Mouse (Mus musculus): Measurements from ENCODE around the gene Isg20l2. TPM values are rescaled to one million over a fixed set of nuclear protein-coding genes. Genes with fewer than 3 reads are reported as not detected.
A peak's percentile ranks its signal among the peaks of the same experiment; 100 is the strongest.

Isg20l2 gene
- polyA plus RNA-seq, 1 experiment: 29.2 TPM

GRCm38 (mm10) chr3:87981894-87982835 is 52.1 kb downstream of the Isg20l2 start:
- no peak for TF ChIP-seq POLR2A (IDR thresholded peaks at IDR 0.05; ENCODE audit: borderline replicate concordance, extremely low read depth, insufficient read depth, insufficient read length, poor library complexity, severe bottlenecking)
- no peak for TF ChIP-seq CTCF (IDR thresholded peaks at IDR 0.05; ENCODE audit: borderline replicate concordance, extremely low read depth, insufficient read depth, insufficient read length)
- DNase-seq (ENCODE audit: low read depth): peak; percentile 56

GRCm38 (mm10) chr3:87982836-87983601 is 52.9 kb downstream of the Isg20l2 start:
- peak; percentile 74 for DNase-seq (ENCODE audit: low read depth)
- TF ChIP-seq POLR2A (IDR thresholded peaks at IDR 0.05; ENCODE audit: borderline replicate concordance, extremely low read depth, insufficient read depth, insufficient read length, poor library complexity, severe bottlenecking) (no peak), CTCF (IDR thresholded peaks at IDR 0.05; ENCODE audit: borderline replicate concordance, extremely low read depth, insufficient read depth, insufficient read length) (no peak)

GRCm38 (mm10) chr3:87983627-87984026 is 53.5 kb downstream of the Isg20l2 start:
- no peak for TF ChIP-seq CTCF (IDR thresholded peaks at IDR 0.05; ENCODE audit: borderline replicate concordance, extremely low read depth, insufficient read depth, insufficient read length)
- no peak for TF ChIP-seq POLR2A (IDR thresholded peaks at IDR 0.05; ENCODE audit: borderline replicate concordance, extremely low read depth, insufficient read depth, insufficient read length, poor library complexity, severe bottlenecking)

GRCm38 (mm10) chr3:87984094-87984493 is 54.0 kb downstream of the Isg20l2 start:
- no peak for DNase-seq (ENCODE audit: low read depth)
- TF ChIP-seq POLR2A (IDR thresholded peaks at IDR 0.05; ENCODE audit: borderline replicate concordance, extremely low read depth, insufficient read depth, insufficient read length, poor library complexity, severe bottlenecking) (no peak), CTCF (IDR thresholded peaks at IDR 0.05; ENCODE audit: borderline replicate concordance, extremely low read depth, insufficient read depth, insufficient read length) (no peak)

More at GRCm38 (mm10) chr3:87983627-87984026, 53.5 kb downstream of the Isg20l2 start:
- no peak for DNase-seq (ENCODE audit: low read depth)

GRCm38 (mm10) chr3:87985505-87986320 is 55.6 kb downstream of the Isg20l2 start:
- DNase-seq (ENCODE audit: low read depth): peak; percentile 74
- no peak for TF ChIP-seq CTCF (IDR thresholded peaks at IDR 0.05; ENCODE audit: borderline replicate concordance, extremely low read depth, insufficient read depth, insufficient read length)
- no peak for TF ChIP-seq POLR2A (IDR thresholded peaks at IDR 0.05; ENCODE audit: borderline replicate concordance, extremely low read depth, insufficient read depth, insufficient read length, poor library complexity, severe bottlenecking)

- TF ChIP-seq POLR2A (IDR thresholded peaks at IDR 0.05; ENCODE audit: borderline replicate concordance, extremely low read depth, insufficient read depth, insufficient read length, poor library complexity, severe bottlenecking): no peak
- peak; percentile 98 for TF ChIP-seq CTCF (IDR thresholded peaks at IDR 0.05; ENCODE audit: borderline replicate concordance, extremely low read depth, insufficient read depth, insufficient read length)
- peak; percentile 98 for DNase-seq (ENCODE audit: low read depth)
Observed at GRCm38 (mm10) chr3:87986868-87987267, 56.8 kb downstream of the Isg20l2 start.

GRCm38 (mm10) chr3:87987633-87988032 is 57.5 kb downstream of the Isg20l2 start:
- TF ChIP-seq POLR2A (IDR thresholded peaks at IDR 0.05; ENCODE audit: borderline replicate concordance, extremely low read depth, insufficient read depth, insufficient read length, poor library complexity, severe bottlenecking) (peak; percentile 68; the same call in 1 of the 2 replicates), CTCF (IDR thresholded peaks at IDR 0.05; ENCODE audit: borderline replicate concordance, extremely low read depth, insufficient read depth, insufficient read length) (no peak)
- peak; percentile 96 for DNase-seq (ENCODE audit: low read depth)

GRCm38 (mm10) chr3:87988068-87988467 is 58.0 kb downstream of the Isg20l2 start:
- TF ChIP-seq POLR2A (IDR thresholded peaks at IDR 0.05; ENCODE audit: borderline replicate concordance, extremely low read depth, insufficient read depth, insufficient read length, poor library complexity, severe bottlenecking) (no peak), CTCF (IDR thresholded peaks at IDR 0.05; ENCODE audit: borderline replicate concordance, extremely low read depth, insufficient read depth, insufficient read length) (peak; percentile 16; the same call in 1 of the 2 replicates)
- peak; percentile 59 for DNase-seq (ENCODE audit: low read depth)

GRCm38 (mm10) chr3:87989935-87990334 is 59.8 kb downstream of the Isg20l2 start:
- no peak for DNase-seq (ENCODE audit: low read depth)
- TF ChIP-seq CTCF (IDR thresholded peaks at IDR 0.05; ENCODE audit: borderline replicate concordance, extremely low read depth, insufficient read depth, insufficient read length): no peak
- no peak for TF ChIP-seq POLR2A (IDR thresholded peaks at IDR 0.05; ENCODE audit: borderline replicate concordance, extremely low read depth, insufficient read depth, insufficient read length, poor library complexity, severe bottlenecking)

Other genes with a start within 250 kb of the Isg20l2 start
- 0.34 and 1.0 TPM in 2 replicates for gene Lrrc71, start 181.7 kb upstream of the Isg20l2 start, polyA plus RNA-seq (2012; rRNA removed)
- 1.4 and 3.8 TPM in 2 replicates for gene Ntrk1, start 135.2 kb upstream of the Isg20l2 start, polyA plus RNA-seq (2012; rRNA removed)
- 1.5 and 1.7 TPM in 2 replicates for gene Insrr, start 133.4 kb upstream of the Isg20l2 start, polyA plus RNA-seq (2012; rRNA removed)
- 14.0 and 16.9 TPM in 2 replicates for gene Pear1, start 106.0 kb upstream of the Isg20l2 start, polyA plus RNA-seq (2012; rRNA removed)
- gene Sh2d2a, start 83.6 kb upstream of the Isg20l2 start, polyA plus RNA-seq (2012; rRNA removed): 0.04 TPM in 1 of 2 replicates, not detected in the other
- 51.3 and 63.9 TPM in 2 replicates for gene Prcc, start 44.7 kb upstream of the Isg20l2 start, polyA plus RNA-seq (2012; rRNA removed)
- 164 and 172 TPM in 2 replicates for gene Hdgf, start 24.0 kb upstream of the Isg20l2 start, polyA plus RNA-seq (2012; rRNA removed)
- gene Mrpl24, start 10.8 kb upstream of the Isg20l2 start, polyA plus RNA-seq (2012; rRNA removed): 76.1 and 81.0 TPM in 2 replicates
- 41.0 and 55.9 TPM in 2 replicates for gene Rrnad1, start 403 bp downstream of the Isg20l2 start, polyA plus RNA-seq (2012; rRNA removed)
- 20.0 and 33.4 TPM in 2 replicates for gene Crabp2, start 18.4 kb downstream of the Isg20l2 start, polyA plus RNA-seq (2012; rRNA removed)
- 29.1 and 44.3 TPM in 2 replicates for gene Nes, start 40.8 kb downstream of the Isg20l2 start, polyA plus RNA-seq (2012; rRNA removed)
- gene Bcan, start 69.9 kb downstream of the Isg20l2 start, polyA plus RNA-seq (2012; rRNA removed): 56.8 and 62.0 TPM in 2 replicates
- gene Hapln2, start 97.3 kb downstream of the Isg20l2 start, polyA plus RNA-seq (2012; rRNA removed): 0.68 and 1.6 TPM in 2 replicates
- 8.3 and 15.6 TPM in 2 replicates for gene Gpatch4, start 112.8 kb downstream of the Isg20l2 start, polyA plus RNA-seq (2012; rRNA removed)
- 87.8 and 101 TPM in 2 replicates for gene Naxe, start 128.2 kb downstream of the Isg20l2 start, polyA plus RNA-seq (2012; rRNA removed)
- not detected in 2 replicates for gene Ttc24, start 148.0 kb downstream of the Isg20l2 start, polyA plus RNA-seq (2012; rRNA removed)
- gene Iqgap3, start 151.7 kb downstream of the Isg20l2 start, polyA plus RNA-seq (2012; rRNA removed): 10.1 and 17.2 TPM in 2 replicates
- gene Mef2d, start 212.1 kb downstream of the Isg20l2 start, polyA plus RNA-seq (2012; rRNA removed): 46.2 and 54.8 TPM in 2 replicates